Mouse (Mus musculus): ENCODE measurements around the gene Basp1. TPM values are rescaled to one million over a fixed set of nuclear protein-coding genes. Genes with fewer than 3 reads are reported as not detected.
A peak's percentile ranks its signal among the peaks of the same experiment; 100 is the strongest.
"Not testable (repeated sequence)": the region's sequence is repeated elsewhere in the genome, so short reads cannot be mapped to it uniquely, and the experiment has no call there.

Basp1 gene
- polyA plus RNA-seq (2012) = 0.26 and 0.31 TPM in 2 replicates

GRCm38 (mm10) chr15:25413378-25413901, at the start of gene Basp1:
Basp1 (minus strand) TSS chr15:25413764.
- H3K27me3 ChIP-seq (ENCODE audit: control insufficient read depth) = peaks cover 36% of the 10 kb centered on the region
- no peaks in the 10 kb centered on the region for H3K4me1 ChIP-seq (ENCODE audit: control insufficient read depth)
- TF ChIP-seq GATA1 (IDR thresholded peaks at IDR 0.05; ENCODE audit: low read length) = no peak
- TF ChIP-seq TAL1 (IDR thresholded peaks at IDR 0.05; ENCODE audit: low read length) = no peak
- no peaks in the 10 kb centered on the region for H3K36me3 ChIP-seq (ENCODE audit: control insufficient read depth)
- H3K4me3 ChIP-seq (replicated peaks) = peak within 1 kb of the TSS; percentile 20
- no peaks in the 10 kb centered on the region for H3K9me3 ChIP-seq (ENCODE audit: control insufficient read depth, low read length)

- H3K9me3 ChIP-seq (ENCODE audit: control insufficient read depth, low read length); H3K4me1 ChIP-seq (ENCODE audit: control insufficient read depth); H3K4me3 ChIP-seq (replicated peaks); H3K27me3 ChIP-seq (ENCODE audit: control insufficient read depth); H3K36me3 ChIP-seq (ENCODE audit: control insufficient read depth): not testable (repeated sequence)
Observed at GRCm38 (mm10) chr15:25463076-25463475, 49.5 kb upstream of the Basp1 start.

- no peaks in the 10 kb centered on the region for H3K27me3 ChIP-seq (ENCODE audit: control insufficient read depth)
- H3K9me3 ChIP-seq (ENCODE audit: control insufficient read depth, low read length) = no peaks in the 10 kb centered on the region
- no peak overlapping the region for H3K4me3 ChIP-seq (replicated peaks)
- no peaks in the 10 kb centered on the region for H3K36me3 ChIP-seq (ENCODE audit: control insufficient read depth)
- H3K4me1 ChIP-seq (ENCODE audit: control insufficient read depth) = no peaks in the 10 kb centered on the region
- TF ChIP-seq TAL1 (IDR thresholded peaks at IDR 0.05; ENCODE audit: low read length) = no peak
- TF ChIP-seq GATA1 (IDR thresholded peaks at IDR 0.05; ENCODE audit: low read length) = no peak
Observed at GRCm38 (mm10) chr15:25462056-25462762, 48.6 kb upstream of the Basp1 start.

- Histone ChIP-seq H3K4me1 (ENCODE audit: control insufficient read depth) (no peaks in the 10 kb centered on the region), H3K4me3 (replicated peaks) (no peak overlapping the region), H3K36me3 (ENCODE audit: control insufficient read depth) (no peaks in the 10 kb centered on the region), H3K9me3 (ENCODE audit: control insufficient read depth, low read length) (no peaks in the 10 kb centered on the region), H3K27me3 (ENCODE audit: control insufficient read depth) (no peaks in the 10 kb centered on the region)
- TF ChIP-seq TAL1 (IDR thresholded peaks at IDR 0.05; ENCODE audit: low read length) = no peak
- no peak for TF ChIP-seq GATA1 (IDR thresholded peaks at IDR 0.05; ENCODE audit: low read length)
Observed at GRCm38 (mm10) chr15:25459901-25460300, 46.3 kb upstream of the Basp1 start.

- TF ChIP-seq GATA1 (IDR thresholded peaks at IDR 0.05; ENCODE audit: low read length) (no peak), TAL1 (IDR thresholded peaks at IDR 0.05; ENCODE audit: low read length) (no peak)
- Histone ChIP-seq H3K36me3 (ENCODE audit: control insufficient read depth) (no peaks in the 10 kb centered on the region), H3K4me3 (replicated peaks) (no peak overlapping the region), H3K4me1 (ENCODE audit: control insufficient read depth) (no peaks in the 10 kb centered on the region), H3K9me3 (ENCODE audit: control insufficient read depth, low read length) (no peaks in the 10 kb centered on the region), H3K27me3 (ENCODE audit: control insufficient read depth) (no peaks in the 10 kb centered on the region)
Observed at GRCm38 (mm10) chr15:25457421-25457820, 43.9 kb upstream of the Basp1 start.

- Histone ChIP-seq H3K27me3 (ENCODE audit: control insufficient read depth) (no peaks in the 10 kb centered on the region), H3K4me3 (replicated peaks) (no peak overlapping the region), H3K36me3 (ENCODE audit: control insufficient read depth) (no peaks in the 10 kb centered on the region), H3K4me1 (ENCODE audit: control insufficient read depth) (no peaks in the 10 kb centered on the region), H3K9me3 (ENCODE audit: control insufficient read depth, low read length) (no peaks in the 10 kb centered on the region)
- TF ChIP-seq GATA1 (IDR thresholded peaks at IDR 0.05; ENCODE audit: low read length) (no peak), TAL1 (IDR thresholded peaks at IDR 0.05; ENCODE audit: low read length) (no peak)
Observed at GRCm38 (mm10) chr15:25453538-25453937, 40.0 kb upstream of the Basp1 start.

- H3K36me3 ChIP-seq (ENCODE audit: control insufficient read depth) = no peaks in the 10 kb centered on the region
- H3K4me3 ChIP-seq (replicated peaks) = no peak overlapping the region
- no peaks in the 10 kb centered on the region for H3K9me3 ChIP-seq (ENCODE audit: control insufficient read depth, low read length)
- TF ChIP-seq GATA1 (IDR thresholded peaks at IDR 0.05; ENCODE audit: low read length) = no peak
- no peak for TF ChIP-seq TAL1 (IDR thresholded peaks at IDR 0.05; ENCODE audit: low read length)
- H3K4me1 ChIP-seq (ENCODE audit: control insufficient read depth) = no peaks in the 10 kb centered on the region
- H3K27me3 ChIP-seq (ENCODE audit: control insufficient read depth) = no peaks in the 10 kb centered on the region
Observed at GRCm38 (mm10) chr15:25449348-25449747, 35.8 kb upstream of the Basp1 start.

- H3K27me3 ChIP-seq (ENCODE audit: control insufficient read depth) = no peaks in the 10 kb centered on the region
- no peaks in the 10 kb centered on the region for H3K4me1 ChIP-seq (ENCODE audit: control insufficient read depth)
- H3K9me3 ChIP-seq (ENCODE audit: control insufficient read depth, low read length) = no peaks in the 10 kb centered on the region
- H3K4me3 ChIP-seq (replicated peaks) = no peak overlapping the region
- TF ChIP-seq GATA1 (IDR thresholded peaks at IDR 0.05; ENCODE audit: low read length) (no peak), TAL1 (IDR thresholded peaks at IDR 0.05; ENCODE audit: low read length) (no peak)
- no peaks in the 10 kb centered on the region for H3K36me3 ChIP-seq (ENCODE audit: control insufficient read depth)
Observed at GRCm38 (mm10) chr15:25448703-25449340, 35.3 kb upstream of the Basp1 start.

GRCm38 (mm10) chr15:25447136-25447535, 33.6 kb upstream of the Basp1 start:
- TF ChIP-seq GATA1 (IDR thresholded peaks at IDR 0.05; ENCODE audit: low read length) = no peak
- TF ChIP-seq TAL1 (IDR thresholded peaks at IDR 0.05; ENCODE audit: low read length) = no peak
- Histone ChIP-seq H3K4me1 (ENCODE audit: control insufficient read depth) (no peaks in the 10 kb centered on the region), H3K4me3 (replicated peaks) (no peak overlapping the region), H3K9me3 (ENCODE audit: control insufficient read depth, low read length) (no peaks in the 10 kb centered on the region), H3K27me3 (ENCODE audit: control insufficient read depth) (no peaks in the 10 kb centered on the region), H3K36me3 (ENCODE audit: control insufficient read depth) (no peaks in the 10 kb centered on the region)
